Mouse (Mus musculus): ENCODE results near the gene Ak8.
A peak's percentile ranks its signal among the peaks of the same experiment; 100 is the strongest.

Ak8 gene

DNA sequence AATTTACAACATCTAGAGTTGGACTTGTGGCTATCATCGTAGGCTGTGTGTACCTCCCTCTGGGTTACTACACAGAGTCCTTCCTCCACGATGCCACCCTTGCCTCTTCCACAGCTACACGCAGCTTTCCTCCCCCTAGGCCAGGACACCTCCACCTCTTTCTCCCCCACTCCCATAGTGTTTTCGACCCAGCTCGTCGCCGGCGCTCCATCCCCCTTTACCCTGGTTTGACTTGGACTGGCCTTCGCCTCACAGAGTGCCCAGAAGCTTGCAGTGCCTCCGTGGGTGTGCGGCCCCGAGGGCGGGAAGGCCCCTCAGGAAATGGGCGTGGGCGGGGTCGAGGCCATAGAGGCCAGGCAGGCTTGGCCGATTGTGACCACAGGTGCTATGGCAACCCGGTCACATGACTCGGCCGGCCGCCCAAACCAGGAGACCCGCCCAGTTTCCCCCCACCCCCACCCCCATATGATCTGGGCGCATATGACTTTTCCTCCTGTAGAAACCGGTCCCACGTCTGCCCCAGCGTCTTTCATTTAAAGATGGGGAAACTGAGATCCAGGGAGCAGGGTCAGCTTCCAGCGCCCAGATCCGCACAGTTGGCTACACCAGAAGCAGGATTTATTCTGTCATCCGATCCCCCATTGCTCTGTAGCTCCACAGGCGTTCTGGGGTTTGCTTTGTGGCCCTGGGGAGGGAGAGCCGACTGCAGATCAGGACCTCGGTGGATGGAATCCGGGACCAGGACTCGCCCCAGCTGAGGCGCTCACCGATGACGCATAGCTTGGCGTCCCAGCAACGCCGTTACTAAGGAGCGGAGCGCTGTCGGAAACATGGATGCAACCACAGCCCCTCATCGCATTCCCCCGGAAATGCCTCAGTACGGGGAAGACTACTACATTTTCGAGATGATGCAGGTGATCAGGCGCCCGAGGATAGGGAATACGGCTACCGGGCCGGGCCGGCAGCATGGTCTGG is at the start of gene Ak8, which contains the start of gene Spaca9:
Gene Ak8, plus strand, starts transcription at position 804 of the 975 bp plus-strand sequence.
Gene Spaca9, minus strand, starts transcription at position 367 of the 975 bp plus-strand sequence.
- peak; percentile 78 for DNase-seq (ENCODE audit: low read depth, low spot score)

DNA sequence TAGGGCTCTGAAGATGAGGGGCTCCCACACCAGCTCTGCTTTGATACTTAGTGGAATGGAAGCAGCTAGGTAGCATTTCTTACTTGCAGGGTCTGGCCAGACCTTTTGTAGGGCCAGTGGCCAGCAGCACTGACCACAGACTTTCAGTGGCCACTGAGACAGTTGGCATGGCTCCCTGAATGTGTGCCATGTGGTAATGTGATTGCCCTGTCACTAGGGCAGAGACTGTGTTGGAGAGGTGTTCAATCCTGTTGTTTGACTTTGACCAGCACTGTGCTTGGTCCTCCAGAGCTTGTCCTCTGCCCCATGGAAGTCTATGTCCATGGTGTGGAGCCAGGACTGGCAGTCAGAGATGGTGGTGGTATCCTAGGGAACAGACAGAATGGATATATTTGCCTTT is 49.4 kb upstream of the Ak8 start:
- no peak for DNase-seq (ENCODE audit: low read depth, low spot score)

DNA sequence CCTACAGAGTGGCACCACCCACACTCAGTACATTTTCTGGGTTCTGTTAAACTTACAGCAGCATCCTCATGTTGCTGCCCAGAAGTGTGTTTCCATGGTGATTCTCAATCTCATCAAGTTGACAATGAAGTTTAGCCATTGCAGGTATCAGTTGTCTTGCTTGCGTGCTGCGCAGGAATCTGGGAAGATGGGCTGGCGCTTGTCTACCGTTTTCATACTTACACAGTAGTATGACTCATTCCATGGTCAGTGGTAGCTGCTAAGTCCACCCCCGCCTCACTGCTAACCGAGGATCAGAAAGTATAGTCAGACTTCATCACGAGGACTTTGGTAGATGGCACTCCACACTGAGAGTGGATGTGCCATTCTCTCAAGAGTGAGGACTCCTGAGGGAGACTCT is 46.6 kb upstream of the Ak8 start:
- no peak for DNase-seq (ENCODE audit: low read depth, low spot score)

DNA sequence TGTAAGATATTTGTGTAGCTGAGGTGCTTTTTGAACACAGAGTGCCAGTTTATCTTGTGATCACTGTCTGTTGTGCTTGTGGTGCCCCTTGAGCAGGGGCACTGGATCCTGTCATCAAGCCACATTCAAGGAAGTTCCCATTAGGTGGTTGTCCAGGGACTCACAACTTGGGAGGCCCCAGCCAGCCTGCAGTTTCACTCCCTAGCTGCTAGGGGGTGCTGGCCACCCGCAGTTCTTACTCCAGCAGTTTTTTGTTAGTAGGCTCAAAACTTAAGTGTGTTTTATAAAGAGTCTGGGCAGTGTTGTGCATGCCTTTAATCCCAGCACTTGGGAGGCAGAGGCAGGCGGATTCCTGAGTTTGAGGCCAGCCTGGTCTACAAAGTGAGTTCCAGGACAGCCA is 45.7 kb upstream of the Ak8 start:
- DNase-seq (ENCODE audit: low read depth, low spot score): peak; percentile 65

DNA sequence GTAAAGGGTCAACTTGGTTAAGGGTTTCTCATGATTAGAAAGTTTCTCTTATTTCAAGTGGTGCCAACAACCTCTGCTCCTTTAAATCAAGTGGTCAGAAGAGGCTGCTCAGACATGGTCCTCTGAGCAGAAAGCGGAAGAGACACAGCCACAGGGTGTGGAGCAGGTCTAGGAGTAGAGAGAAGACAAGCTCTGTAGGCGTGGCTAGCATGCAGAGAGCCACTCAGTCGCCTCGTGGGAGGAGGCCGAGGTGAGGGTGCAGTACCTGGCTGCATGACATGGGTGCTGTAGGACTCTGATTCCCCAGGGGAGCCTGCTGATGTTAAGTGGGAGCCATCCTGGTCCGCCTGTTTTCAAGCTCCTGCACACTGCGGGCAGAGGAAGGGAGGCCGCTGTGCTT is 43.7 kb upstream of the Ak8 start:
- DNase-seq (ENCODE audit: low read depth, low spot score): peak; percentile 42

DNA sequence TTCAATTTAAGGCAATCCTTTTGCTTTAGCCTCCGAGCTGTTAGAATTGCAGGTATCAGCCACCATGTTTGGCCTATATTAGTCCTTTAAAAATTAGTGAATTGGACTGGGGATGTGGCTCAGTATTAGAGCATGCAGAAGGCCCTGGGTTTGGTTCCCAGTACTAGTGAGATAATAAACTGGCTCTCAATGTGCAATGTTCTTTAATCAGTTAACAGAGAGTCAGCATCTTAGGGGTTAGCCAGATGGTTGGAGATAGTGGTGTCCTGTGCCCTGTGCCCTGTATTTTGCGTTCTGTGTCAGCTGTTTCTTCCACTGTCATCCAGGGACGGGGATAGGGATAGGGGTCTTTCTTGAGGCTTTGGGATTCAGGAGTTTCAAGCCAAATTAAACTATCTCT is 37.1 kb upstream of the Ak8 start:
- DNase-seq (ENCODE audit: low read depth, low spot score): no peak

DNA sequence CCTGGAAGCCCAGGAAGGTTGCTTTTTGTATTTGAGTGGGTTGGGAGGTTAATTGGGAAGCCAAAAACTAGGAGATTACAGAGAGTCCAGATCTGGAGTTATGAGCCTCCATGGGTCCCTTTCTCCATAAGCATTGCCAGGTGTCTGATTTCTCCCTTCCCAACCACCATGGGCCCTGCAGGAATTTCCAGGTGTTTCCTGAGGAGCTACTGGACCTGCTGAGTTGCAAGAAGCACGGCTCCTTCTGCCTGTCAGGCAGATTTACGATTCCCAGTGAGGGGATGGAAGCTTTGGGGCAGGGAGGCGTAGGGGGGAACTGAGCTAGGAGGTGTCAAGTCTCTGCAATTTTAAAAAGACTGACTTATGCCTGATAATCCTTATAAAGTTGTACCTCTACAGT is 34.1 kb upstream of the Ak8 start:
- DNase-seq (ENCODE audit: low read depth, low spot score): no peak

DNA sequence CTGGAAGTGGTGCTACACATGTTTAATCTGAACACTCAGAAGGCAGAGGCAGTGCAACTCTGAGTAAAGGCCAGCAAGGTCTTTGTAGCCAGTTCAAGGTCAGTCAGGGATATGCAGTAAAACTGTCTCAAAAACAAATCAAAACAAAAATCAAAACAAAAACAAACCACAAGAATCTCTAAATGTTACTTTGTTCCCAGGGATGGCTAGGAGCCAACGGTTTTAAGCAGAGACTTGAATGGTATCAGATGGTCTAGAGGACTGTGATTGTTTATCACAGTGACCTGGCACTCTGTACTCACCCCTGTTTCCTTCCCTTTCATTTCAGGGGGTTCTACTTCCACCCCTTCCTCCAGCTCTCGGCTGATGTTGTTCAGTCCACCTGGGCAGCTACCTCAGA is 28.5 kb upstream of the Ak8 start:
- no peak for DNase-seq (ENCODE audit: low read depth, low spot score)

DNA sequence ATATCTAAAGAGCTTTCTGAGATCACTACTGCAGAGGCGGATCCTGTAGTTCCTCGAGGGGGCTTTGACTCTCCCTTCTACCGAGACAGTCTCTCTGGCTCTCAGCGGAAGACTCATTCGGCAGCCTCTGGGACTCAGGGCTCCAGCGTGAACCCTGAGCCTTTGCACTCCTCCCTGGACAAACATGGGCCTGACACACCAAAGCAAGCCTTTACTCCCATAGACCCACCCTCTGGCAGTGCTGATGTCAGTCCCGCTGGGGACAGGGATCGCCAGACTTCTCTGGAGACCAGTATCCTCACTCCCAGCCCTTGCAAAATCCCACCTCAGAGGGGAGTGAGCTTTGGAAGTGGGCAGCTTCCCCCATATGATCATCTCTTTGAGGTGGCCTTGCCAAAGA is 24.0 kb upstream of the Ak8 start:
- no peak for DNase-seq (ENCODE audit: low read depth, low spot score)

DNA sequence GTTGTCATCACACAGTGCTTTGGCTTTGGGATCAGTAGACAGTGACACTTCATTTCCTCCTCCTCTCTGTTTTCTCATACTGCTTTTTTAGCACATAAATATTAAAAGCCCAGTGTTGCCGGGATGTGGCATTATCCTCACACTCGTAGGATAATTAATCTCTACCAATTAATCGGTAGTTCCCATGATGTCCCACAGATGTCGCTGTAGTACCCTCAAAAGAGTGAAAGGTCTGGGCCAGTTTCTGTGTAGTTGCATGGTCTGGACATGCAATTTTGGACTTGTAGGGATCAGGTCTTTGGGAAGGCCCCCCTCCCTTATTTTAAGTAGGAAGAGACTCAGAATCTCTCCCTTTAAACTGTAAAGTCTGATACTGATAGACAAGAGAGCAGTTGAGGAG is 19.3 kb upstream of the Ak8 start:
- peak; percentile 29 for DNase-seq (ENCODE audit: low read depth, low spot score)

DNA sequence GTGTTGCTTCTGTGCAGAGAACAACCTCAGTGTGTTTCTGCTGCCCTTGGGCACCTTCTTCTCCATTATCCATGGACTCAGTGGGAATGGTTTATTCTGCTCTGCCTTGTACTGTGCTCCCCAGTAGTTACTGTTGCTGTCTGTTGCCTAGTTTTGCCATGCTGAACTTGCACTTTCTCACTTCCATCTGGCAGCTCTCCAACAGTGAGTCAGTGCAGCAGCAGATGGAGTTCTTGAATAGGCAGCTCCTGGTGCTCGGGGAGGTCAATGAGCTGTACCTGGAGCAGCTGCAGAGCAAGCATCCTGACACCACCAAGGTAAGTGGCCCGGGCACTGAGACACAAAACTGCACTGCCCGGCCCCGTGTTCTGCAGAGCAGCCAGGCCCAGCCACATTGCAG is 18.2 kb upstream of the Ak8 start:
- no peak for DNase-seq (ENCODE audit: low read depth, low spot score)

DNA sequence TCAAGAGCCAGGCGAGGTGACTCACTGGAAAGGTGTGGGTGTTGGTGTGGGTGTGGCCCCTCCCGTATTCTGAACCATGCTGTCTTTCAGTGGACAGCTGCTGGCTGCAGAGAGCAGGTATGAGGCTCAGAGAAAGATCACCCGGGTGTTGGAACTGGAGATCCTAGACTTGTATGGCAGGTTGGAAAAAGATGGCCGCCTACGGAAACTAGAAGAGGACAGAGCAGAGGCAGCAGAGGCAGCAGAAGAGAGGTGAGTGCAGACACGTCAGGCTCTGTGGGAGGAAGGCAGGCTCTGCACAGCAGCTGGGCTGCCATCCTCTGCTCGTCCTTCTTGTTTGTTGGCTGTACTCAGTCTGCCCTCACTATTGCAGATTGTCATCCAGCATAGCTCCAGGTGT is 14.1 kb upstream of the Ak8 start:
- DNase-seq (ENCODE audit: low read depth, low spot score): no peak

DNA sequence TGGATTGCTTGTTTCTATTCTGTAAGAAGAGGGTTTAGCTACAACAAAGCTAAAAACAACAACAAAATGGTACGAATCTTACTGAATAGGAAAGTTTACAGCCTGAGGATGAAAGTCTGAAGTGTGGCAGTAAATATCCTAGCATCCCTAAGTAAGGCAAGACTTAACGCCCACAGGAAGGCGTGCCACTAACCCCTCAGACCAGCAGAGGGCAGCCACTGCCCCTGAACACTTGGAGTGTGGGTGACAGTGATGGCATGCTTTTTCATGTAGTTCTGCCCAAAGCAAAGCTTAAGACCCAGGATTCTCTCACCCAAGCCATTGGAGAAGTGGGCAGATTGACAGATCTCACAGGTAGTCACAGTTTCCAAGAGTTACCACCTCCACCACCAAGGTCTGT is 11.5 kb upstream of the Ak8 start:
- DNase-seq (ENCODE audit: low read depth, low spot score): peak; percentile 42

DNA sequence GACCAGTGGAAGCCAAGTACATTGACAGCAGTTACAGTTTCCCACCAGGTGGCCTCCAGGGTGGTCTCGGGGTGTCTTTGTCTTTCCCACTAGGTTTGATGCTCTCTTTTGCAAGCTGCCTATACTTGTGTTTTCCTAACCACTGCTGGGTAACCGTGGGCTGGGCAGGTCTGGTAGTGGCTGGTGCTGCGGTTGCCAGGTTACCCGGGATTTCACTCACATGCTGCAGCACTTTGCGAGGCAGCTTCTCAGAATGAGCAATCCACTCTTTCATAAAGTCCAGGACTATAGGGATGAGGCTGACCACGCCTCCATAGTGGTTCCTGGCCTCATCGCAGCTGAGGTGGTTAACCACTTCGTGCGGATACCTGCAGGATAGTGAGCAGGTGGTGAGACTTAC is 7.3 kb upstream of the Ak8 start:
- DNase-seq (ENCODE audit: low read depth, low spot score): no peak

DNA sequence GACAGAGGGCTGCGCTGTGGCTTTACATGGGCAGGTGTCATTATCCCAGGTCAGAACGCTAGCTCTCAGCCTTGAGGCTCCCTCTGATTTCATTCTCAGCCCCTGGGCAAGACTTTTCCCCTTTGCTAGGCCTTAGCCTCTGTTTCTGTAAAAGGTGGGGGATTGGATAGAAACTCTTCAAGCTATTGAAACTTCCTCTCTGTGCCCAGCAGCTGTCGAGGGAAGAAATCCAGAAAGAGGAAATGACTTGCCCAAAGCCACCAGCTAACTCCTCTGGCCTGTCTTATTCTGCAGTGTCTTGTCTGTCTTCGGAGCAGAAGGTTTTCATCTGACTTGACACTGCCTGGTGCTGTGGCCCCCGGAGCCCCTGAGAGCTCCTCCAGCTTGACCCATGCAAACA is 1.4 kb upstream of the Ak8 start:
- no peak for DNase-seq (ENCODE audit: low read depth, low spot score)

DNA sequence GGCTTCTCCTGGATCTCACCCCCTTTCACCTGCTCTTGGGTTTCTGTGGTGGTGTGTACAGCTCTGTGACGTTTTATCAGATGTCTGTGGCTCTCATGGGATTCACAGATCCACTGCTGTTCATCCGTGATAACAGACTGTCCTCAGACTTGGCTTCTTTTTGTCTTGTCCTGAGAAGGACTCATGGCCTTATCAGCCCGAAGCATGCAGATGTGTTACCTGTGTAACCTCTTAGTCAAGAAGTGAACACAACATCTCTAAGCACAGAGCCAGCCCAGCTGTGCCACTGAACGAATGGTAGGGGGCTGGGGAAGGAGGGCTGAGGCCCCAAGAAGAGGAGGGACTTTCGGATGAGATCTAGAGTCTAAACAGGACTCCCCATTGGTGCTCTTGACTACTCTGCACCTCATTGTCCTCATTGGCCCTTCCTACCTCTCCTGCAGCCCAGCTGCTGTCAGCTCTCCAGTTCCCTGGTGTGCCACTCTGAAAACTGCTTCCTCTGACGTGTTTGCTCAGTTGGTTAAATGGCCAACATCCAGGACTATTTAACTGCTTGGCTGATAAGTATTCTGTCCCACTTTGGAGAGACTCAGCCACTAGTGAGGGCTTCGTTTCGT is 1.8 kb downstream of the Ak8 start:
- DNase-seq (ENCODE audit: low read depth, low spot score): no peak

DNA sequence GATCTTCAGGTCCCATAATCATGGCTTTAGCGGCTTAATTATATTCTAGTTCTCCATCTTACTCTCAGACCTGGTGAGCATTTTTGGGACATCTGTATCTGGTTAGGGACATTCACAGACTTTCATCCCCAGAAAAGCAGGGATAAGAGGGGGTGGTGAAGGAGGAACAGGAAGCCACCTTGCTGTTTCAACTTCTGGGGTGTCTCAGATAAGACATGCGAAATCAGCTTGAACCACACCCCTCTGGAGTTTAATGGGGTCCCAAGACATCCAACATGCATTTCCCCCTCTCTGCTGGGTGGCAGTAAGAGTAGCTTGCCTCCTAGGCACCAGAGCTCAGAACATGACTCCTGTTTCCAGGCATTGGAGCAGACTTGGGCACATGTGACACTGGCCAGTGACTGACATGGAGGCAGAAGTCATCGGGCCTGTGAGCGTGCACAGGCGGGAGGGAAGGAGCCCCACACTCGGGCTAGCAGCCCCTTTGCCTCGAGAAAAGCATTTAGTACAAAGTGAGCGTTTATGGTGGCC is 6.2 kb downstream of the Ak8 start:
- no peak for DNase-seq (ENCODE audit: low read depth, low spot score)

DNA sequence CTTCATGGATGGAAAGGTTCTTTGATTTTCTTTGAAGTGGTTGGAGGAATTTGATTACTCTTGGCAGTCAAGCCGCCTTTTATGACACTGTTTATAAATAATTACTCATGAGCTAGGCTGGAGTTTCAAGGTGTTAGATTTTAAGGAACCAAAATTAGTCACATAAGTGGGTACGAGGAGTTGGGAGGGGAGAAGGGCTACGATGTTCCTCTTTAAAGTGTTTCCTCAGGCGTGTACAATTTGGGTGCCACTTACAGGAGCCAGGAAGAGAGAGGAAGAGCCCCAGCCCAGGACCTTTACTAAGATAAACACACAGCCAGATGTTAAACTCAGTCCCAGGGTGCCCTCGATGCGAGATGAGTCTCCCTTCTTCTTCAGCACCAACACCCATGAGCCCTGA is 6.8 kb downstream of the Ak8 start:
- DNase-seq (ENCODE audit: low read depth, low spot score): no peak

DNA sequence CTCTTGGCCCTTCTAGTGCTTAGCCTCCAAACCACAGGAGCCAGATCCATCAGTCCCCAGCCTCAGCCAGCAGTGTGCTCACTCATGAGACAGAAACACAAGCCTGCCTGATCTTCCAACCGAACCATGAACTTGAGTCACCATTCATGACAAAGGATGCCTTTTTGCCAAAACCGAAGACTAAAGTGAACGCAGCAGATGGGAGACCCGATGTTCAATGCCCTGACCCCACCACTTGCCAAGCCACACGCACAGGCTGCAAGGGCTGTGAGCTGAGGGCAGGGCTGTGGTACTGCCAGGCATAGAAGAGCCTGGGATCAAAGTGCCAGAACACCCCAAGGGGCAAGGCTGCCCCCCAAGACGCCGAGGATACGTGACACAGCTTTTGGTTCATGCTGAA is 13.1 kb downstream of the Ak8 start:
- no peak for DNase-seq (ENCODE audit: low read depth, low spot score)

DNA sequence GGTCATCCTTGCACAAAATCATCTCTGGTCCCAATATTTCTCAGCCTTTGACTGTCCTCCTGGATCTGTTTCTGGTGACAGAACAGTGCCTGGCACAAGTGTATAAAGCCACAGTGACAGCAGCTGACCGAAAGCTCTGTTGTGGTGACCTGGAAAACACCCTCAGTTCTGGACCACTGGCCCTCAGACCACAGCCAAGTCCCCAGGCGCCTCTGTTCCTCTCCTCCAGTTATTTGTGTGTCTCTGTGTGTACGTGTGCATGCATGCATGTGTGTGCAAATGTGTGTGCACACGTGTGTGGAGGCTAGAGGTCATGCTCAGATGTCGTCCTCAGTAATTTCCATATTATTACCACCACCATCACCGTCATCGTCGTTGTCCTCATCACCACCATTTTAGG is 22.5 kb downstream of the Ak8 start:
- no peak for DNase-seq (ENCODE audit: low read depth, low spot score)

DNA sequence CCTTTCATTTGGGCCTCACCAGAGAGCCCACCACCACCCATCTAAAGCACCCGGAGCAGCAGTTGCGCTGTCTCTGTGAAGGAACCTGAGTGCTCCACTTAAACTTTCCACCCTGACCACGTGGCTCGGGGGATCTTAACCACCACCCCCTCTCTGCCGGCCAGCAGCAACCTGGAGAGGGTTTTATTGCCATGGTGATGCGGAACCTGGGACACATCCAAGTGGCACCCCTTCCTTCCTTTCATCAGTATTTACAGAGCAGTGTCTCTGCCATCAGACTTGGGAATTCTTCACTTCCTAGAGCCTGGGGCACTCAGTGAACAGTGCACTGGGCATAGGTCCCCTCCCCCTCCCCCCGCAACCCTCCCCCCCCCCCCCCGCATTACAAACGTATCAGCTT is 23.9 kb downstream of the Ak8 start:
- no peak for DNase-seq (ENCODE audit: low read depth, low spot score)

DNA sequence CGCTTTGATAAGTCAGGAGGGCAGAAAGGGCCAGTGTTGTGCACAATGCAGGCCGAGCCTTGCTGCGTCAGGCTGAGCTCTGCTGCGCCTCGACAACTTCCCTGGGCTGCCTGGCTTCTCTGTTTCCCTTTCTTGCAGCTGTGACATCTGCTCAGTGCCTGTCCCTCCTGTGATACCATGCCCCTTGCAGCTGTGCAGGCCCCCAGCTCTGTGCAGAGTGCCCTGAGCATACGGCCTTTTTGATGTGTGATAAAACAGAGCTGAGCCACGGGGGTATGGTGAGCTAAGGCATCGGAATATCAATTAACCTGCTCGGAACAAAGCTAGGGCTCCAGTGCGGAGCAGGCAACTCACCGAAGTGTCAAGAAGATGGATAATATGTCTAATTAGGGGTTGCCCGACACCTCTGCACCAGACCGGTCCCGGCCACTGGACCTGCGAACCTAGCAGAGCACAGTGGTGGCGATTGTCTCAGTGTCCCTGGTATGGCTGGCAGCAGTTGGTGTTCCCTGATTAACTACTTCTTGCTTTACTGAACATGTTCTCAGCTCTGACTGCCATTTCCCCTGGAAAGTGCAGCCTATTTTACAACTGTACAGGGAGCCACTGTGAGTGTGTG is 27.9 kb downstream of the Ak8 start:
- DNase-seq (ENCODE audit: low read depth, low spot score): no peak
